Mouse (Mus musculus): Measurements from ENCODE around the gene Egflam. TPM values are rescaled to one million over a fixed set of nuclear protein-coding genes. Genes with fewer than 3 reads are reported as not detected.

The Egflam gene
- polyA plus RNA-seq, 1 experiment from 2014 or later = 11.8 TPM

DNA sequence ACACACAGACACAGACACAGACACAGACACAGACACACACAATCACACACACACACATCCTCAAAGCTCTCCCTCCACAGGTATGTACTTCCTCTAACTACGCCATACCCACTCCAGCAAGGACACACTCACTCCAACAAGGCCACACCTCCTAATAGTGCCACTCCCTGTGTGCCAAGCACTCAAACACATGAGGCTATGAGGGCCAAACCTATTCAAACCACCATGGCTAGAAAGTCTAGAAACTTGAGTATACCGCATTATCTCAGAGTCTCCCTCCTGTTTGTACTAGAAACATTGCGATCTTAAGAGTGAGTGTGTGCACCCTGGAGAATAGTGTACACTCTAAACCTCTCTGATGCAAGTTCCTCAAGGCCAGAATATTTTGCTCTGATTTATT, 182.3 kb downstream of the Egflam start:
- Histone ChIP-seq H3K27ac (replicated peaks in 1 of 2; ENCODE audit: control insufficient read depth in 1 of 2, insufficient read depth in 1 of 2, low read depth in 2 of 2, low read length in 2 of 2) (no peak overlapping the region), H3K9me3 (ENCODE audit: control insufficient read depth, low read length) (no peaks in the 10 kb centered on the region), H3K4me2 (ENCODE audit: low read length) (no peak overlapping the region), H3K27me3 (ENCODE audit: control insufficient read depth, insufficient read depth, low read length) (no peaks in the 10 kb centered on the region), H3K9ac (ENCODE audit: low read length) (no peak overlapping the region), H3K4me1 (ENCODE audit: control insufficient read depth in 2 of 2, insufficient read depth in 2 of 2, low read length in 2 of 2) (peaks cover 11 to 16% of the 10 kb centered on the region in 2 experiments; a peak in 3 of 4 replicates), H3K36me3 (ENCODE audit: control insufficient read depth, insufficient read depth, low read length) (peaks cover 9% of the 10 kb centered on the region; the same call in 1 of the 2 replicates), H3K4me3 (ENCODE audit: control insufficient read depth in 1 of 2, insufficient read depth in 1 of 2, low read depth in 1 of 2, low read length in 2 of 2) (no peak overlapping the region)
- ATAC-seq (ENCODE audit: insufficient number of reproducible peaks, insufficient read depth, low FRiP score, low read depth) = no peak
- 94% methylated on average over 3 of the region's 3 CpGs for WGBS

DNA sequence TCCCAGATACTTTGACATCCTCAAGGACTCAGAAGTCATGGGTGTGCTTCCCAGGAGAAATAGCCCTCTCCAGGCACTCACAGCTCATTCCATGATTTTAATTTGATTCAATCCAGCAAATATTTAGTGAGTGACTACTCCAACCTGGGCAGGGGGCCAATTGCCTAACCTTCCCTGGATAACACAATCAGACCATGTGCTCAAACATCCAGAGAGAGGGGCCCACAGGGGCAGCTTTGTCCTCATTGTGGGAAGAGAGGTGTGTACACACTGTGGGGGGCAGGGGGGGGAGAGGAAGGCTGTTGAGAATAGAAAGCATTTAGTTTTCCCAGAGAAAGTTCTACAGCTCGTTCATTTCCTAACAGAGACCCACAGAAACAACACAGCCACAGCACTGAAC, 184.5 kb downstream of the Egflam start:
- H3K4me3 ChIP-seq (ENCODE audit: control insufficient read depth in 1 of 2, insufficient read depth in 1 of 2, low read depth in 1 of 2, low read length in 2 of 2) = no peak overlapping the region
- no peaks in the 10 kb centered on the region for H3K27me3 ChIP-seq (ENCODE audit: control insufficient read depth, insufficient read depth, low read length)
- H3K4me2 ChIP-seq (ENCODE audit: low read length) = peak overlapping the region; percentile 18; the same call in 1 of the 2 replicates
- H3K9ac ChIP-seq (ENCODE audit: low read length) = peak overlapping the region; percentile 34; the same call in 1 of the 2 replicates
- WGBS = 11% methylated on average over 1 of the region's 1 CpGs
- H3K9me3 ChIP-seq (ENCODE audit: control insufficient read depth, low read length) = no peaks in the 10 kb centered on the region
- H3K27ac ChIP-seq (replicated peaks in 1 of 2; ENCODE audit: control insufficient read depth in 1 of 2, insufficient read depth in 1 of 2, low read depth in 2 of 2, low read length in 2 of 2) = peak overlapping the region; percentile 63 to 79
- H3K36me3 ChIP-seq (ENCODE audit: control insufficient read depth, insufficient read depth, low read length) = peaks cover 9% of the 10 kb centered on the region; the same call in 1 of the 2 replicates
- peak; percentile 73; the same call in 1 of the 2 replicates for ATAC-seq (ENCODE audit: insufficient number of reproducible peaks, insufficient read depth, low FRiP score, low read depth)
- peaks cover 11 to 16% of the 10 kb centered on the region in 2 experiments; a peak in 3 of 4 replicates for H3K4me1 ChIP-seq (ENCODE audit: control insufficient read depth in 2 of 2, insufficient read depth in 2 of 2, low read length in 2 of 2)

DNA sequence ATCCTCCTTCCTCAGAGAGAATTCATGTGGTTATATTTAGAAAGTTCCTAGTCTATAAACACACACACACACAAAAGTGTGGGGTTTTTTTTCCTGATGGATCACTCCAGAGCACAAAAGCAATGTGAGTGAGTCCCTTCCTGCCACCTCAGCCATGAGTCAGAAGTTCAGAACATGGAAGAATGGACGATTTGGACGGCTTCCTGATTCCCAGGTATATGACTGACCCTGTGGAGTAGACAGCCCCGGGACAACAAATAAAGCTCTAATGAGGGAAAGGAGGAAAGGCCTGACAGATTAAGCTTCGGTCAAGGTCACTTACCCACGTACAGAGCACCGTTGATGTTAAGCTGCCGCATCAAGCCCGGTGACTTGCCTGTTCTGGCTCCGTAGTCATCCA, 190.0 kb downstream of the Egflam start:
- Histone ChIP-seq H3K4me3 (ENCODE audit: control insufficient read depth in 1 of 2, insufficient read depth in 1 of 2, low read depth in 1 of 2, low read length in 2 of 2) (no peak overlapping the region), H3K9ac (ENCODE audit: low read length) (no peak overlapping the region), H3K36me3 (ENCODE audit: control insufficient read depth, insufficient read depth, low read length) (peaks cover 8% of the 10 kb centered on the region; the same call in 1 of the 2 replicates), H3K9me3 (ENCODE audit: control insufficient read depth, low read length) (no peaks in the 10 kb centered on the region), H3K4me2 (ENCODE audit: low read length) (no peak overlapping the region), H3K27ac (replicated peaks in 1 of 2; ENCODE audit: control insufficient read depth in 1 of 2, insufficient read depth in 1 of 2, low read depth in 2 of 2, low read length in 2 of 2) (peak overlapping the region in 1 of 2 experiments; percentile 49; a peak in 1 of 4 replicates), H3K4me1 (ENCODE audit: control insufficient read depth in 2 of 2, insufficient read depth in 2 of 2, low read length in 2 of 2) (peaks cover 26 to 36% of the 10 kb centered on the region in 2 experiments), H3K27me3 (ENCODE audit: control insufficient read depth, insufficient read depth, low read length) (no peaks in the 10 kb centered on the region)
- ATAC-seq (ENCODE audit: insufficient number of reproducible peaks, insufficient read depth, low FRiP score, low read depth) = no peak
- 56% methylated on average over 9 of the region's 9 CpGs for WGBS

DNA sequence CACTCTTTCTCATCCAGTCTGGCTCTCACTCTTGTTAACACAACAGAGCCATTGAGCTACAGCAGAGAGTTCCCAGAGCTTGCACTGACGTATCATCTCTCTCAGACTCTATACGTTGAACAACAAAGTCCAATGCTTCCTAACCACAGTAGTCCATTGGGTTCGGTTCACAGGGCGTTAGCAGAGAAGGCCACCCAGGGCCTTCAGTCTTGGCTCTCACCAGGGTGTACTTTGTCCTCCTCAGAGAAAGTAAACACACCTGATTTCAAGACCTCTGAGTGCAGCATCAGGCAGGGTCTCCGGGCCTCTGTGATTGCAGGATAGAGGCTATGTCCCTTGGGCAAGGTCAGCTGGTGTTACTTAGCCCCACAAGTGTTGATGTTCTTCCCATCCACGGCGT, 190.9 kb downstream of the Egflam start:
- no peaks in the 10 kb centered on the region for H3K27me3 ChIP-seq (ENCODE audit: control insufficient read depth, insufficient read depth, low read length)
- no peaks in the 10 kb centered on the region for H3K9me3 ChIP-seq (ENCODE audit: control insufficient read depth, low read length)
- H3K36me3 ChIP-seq (ENCODE audit: control insufficient read depth, insufficient read depth, low read length) = peaks cover 8% of the 10 kb centered on the region; the same call in 1 of the 2 replicates
- H3K4me2 ChIP-seq (ENCODE audit: low read length) = no peak overlapping the region
- peaks cover 29 to 41% of the 10 kb centered on the region in 2 experiments for H3K4me1 ChIP-seq (ENCODE audit: control insufficient read depth in 2 of 2, insufficient read depth in 2 of 2, low read length in 2 of 2)
- 89% methylated on average over 7 of the region's 7 CpGs for WGBS
- ATAC-seq (ENCODE audit: insufficient number of reproducible peaks, insufficient read depth, low FRiP score, low read depth) = no peak
- H3K4me3 ChIP-seq (ENCODE audit: control insufficient read depth in 1 of 2, insufficient read depth in 1 of 2, low read depth in 1 of 2, low read length in 2 of 2) = no peak overlapping the region
- H3K9ac ChIP-seq (ENCODE audit: low read length) = no peak overlapping the region
- H3K27ac ChIP-seq (replicated peaks in 1 of 2; ENCODE audit: control insufficient read depth in 1 of 2, insufficient read depth in 1 of 2, low read depth in 2 of 2, low read length in 2 of 2) = no peak overlapping the region

DNA sequence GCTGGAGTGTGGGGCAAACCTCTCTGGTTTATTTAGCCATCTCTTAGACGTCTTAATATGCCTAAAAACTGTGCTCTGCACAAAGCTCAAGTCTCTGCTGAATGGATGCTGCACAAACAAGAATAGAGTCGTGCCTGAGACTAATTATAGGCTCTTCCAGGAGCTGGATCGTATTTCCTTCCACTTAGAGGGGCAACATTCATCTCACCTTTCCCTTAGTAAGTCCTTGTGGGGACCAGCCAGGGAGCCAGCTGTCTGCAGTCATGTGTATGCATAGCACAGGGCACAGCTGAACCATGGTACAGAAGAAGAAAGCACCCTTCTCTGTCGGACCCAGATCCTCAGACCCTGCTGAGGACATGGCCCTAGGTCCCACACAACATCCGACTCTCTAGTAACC, 192.1 kb downstream of the Egflam start:
- Histone ChIP-seq H3K9ac (ENCODE audit: low read length) (no peak overlapping the region), H3K9me3 (ENCODE audit: control insufficient read depth, low read length) (no peaks in the 10 kb centered on the region), H3K4me2 (ENCODE audit: low read length) (no peak overlapping the region), H3K36me3 (ENCODE audit: control insufficient read depth, insufficient read depth, low read length) (peaks cover 8% of the 10 kb centered on the region; the same call in 1 of the 2 replicates), H3K4me3 (ENCODE audit: control insufficient read depth in 1 of 2, insufficient read depth in 1 of 2, low read depth in 1 of 2, low read length in 2 of 2) (no peak overlapping the region), H3K27ac (replicated peaks in 1 of 2; ENCODE audit: control insufficient read depth in 1 of 2, insufficient read depth in 1 of 2, low read depth in 2 of 2, low read length in 2 of 2) (peak overlapping the region; percentile 68), H3K27me3 (ENCODE audit: control insufficient read depth, insufficient read depth, low read length) (no peaks in the 10 kb centered on the region), H3K4me1 (ENCODE audit: control insufficient read depth in 2 of 2, insufficient read depth in 2 of 2, low read length in 2 of 2) (peaks cover 40 to 53% of the 10 kb centered on the region in 2 experiments)
- ATAC-seq (ENCODE audit: insufficient number of reproducible peaks, insufficient read depth, low FRiP score, low read depth) = 0 out of 2 replicates have a peak, but pooled peaks have one; percentile 23
- WGBS = 33% methylated on average over 5 of the region's 5 CpGs

DNA sequence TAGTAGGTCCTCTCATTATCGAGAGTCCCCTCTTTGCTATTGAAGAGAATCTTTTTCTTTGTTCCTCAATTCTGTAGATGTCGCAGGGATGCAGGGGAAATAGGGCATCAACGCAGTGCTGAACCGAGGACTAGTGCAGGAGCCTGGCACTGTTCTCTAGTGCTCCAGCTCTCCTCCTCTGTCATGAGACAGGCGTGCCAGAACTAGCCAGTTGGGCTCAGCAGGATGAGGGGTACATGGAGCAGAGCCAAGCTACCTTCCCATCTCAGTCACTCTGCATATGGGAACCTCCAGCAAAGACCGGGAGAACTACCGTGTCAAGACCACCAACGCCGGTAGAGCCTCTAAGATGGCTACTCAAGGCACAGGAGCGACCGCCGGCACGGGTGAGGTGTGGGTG, 193.3 kb downstream of the Egflam start:
- peaks cover 8% of the 10 kb centered on the region; the same call in 1 of the 2 replicates for H3K36me3 ChIP-seq (ENCODE audit: control insufficient read depth, insufficient read depth, low read length)
- no peaks in the 10 kb centered on the region for H3K9me3 ChIP-seq (ENCODE audit: control insufficient read depth, low read length)
- H3K4me3 ChIP-seq (ENCODE audit: control insufficient read depth in 1 of 2, insufficient read depth in 1 of 2, low read depth in 1 of 2, low read length in 2 of 2) = no peak overlapping the region
- no peak overlapping the region for H3K4me2 ChIP-seq (ENCODE audit: low read length)
- 85% methylated on average over 13 of the region's 13 CpGs for WGBS
- no peaks in the 10 kb centered on the region for H3K27me3 ChIP-seq (ENCODE audit: control insufficient read depth, insufficient read depth, low read length)
- H3K27ac ChIP-seq (replicated peaks in 1 of 2; ENCODE audit: control insufficient read depth in 1 of 2, insufficient read depth in 1 of 2, low read depth in 2 of 2, low read length in 2 of 2) = peak overlapping the region in 1 of 2 experiments; percentile 72; a peak in 2 of 4 replicates
- H3K9ac ChIP-seq (ENCODE audit: low read length) = no peak overlapping the region
- H3K4me1 ChIP-seq (ENCODE audit: control insufficient read depth in 2 of 2, insufficient read depth in 2 of 2, low read length in 2 of 2) = peaks cover 43 to 63% of the 10 kb centered on the region in 2 experiments
- ATAC-seq (ENCODE audit: insufficient number of reproducible peaks, insufficient read depth, low FRiP score, low read depth) = no peak

DNA sequence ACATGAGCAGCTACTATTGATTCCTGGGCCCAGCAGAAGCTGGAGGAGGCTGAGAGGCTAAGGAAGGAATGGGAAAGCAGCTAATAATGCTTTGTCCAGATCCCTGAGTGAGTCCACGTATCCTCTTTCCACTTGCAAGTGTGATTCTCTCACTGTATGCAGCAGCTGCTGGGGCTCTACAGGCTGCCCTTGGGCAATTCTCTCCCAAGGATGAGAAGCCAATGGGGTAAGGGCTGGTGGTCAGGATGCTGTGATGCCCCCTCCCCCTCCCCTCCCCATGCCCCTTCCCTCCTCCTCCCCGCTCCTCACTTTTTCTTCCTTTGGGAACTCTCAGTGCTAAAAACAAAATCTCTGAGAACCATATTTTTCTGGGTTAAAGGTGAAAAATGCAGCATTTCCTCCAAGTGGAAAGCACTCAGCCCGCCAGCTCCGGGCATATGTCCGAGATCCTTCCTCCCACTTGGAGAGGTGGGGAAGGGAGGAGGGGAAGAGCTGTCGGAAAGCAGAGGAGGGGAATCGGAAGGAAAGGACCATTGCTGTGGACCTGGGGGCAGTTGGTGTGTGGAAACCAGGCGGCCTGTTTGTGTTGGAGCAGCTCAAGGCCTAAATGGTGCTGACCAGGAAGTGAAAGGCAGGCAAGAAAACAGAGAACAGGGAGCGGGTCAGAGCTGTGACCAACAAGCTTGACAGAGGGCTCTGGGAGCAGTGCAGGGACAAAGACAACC, 194.4 kb downstream of the Egflam start:
- Histone ChIP-seq H3K4me2 (ENCODE audit: low read length) (no peak overlapping the region), H3K9ac (ENCODE audit: low read length) (no peak overlapping the region), H3K9me3 (ENCODE audit: control insufficient read depth, low read length) (no peaks in the 10 kb centered on the region), H3K27ac (replicated peaks in 1 of 2; ENCODE audit: control insufficient read depth in 1 of 2, insufficient read depth in 1 of 2, low read depth in 2 of 2, low read length in 2 of 2) (peak overlapping the region; percentile 35 to 79), H3K36me3 (ENCODE audit: control insufficient read depth, insufficient read depth, low read length) (peaks cover 8% of the 10 kb centered on the region; the same call in 1 of the 2 replicates), H3K27me3 (ENCODE audit: control insufficient read depth, insufficient read depth, low read length) (no peaks in the 10 kb centered on the region), H3K4me1 (ENCODE audit: control insufficient read depth in 2 of 2, insufficient read depth in 2 of 2, low read length in 2 of 2) (peaks cover 46 to 67% of the 10 kb centered on the region in 2 experiments), H3K4me3 (ENCODE audit: control insufficient read depth in 1 of 2, insufficient read depth in 1 of 2, low read depth in 1 of 2, low read length in 2 of 2) (no peak overlapping the region)
- peak; percentile 55 for ATAC-seq (ENCODE audit: insufficient number of reproducible peaks, insufficient read depth, low FRiP score, low read depth)
- WGBS = 52% methylated on average over 8 of the region's 9 CpGs

Measured in heart, embryonic 14.5 days (tissue).